In genomic region chr13:42996188-42996587, GRCm38 (mm10) we compare ENCODE assay signal across 31 mouse cellular contexts.
A peak's percentile ranks its signal among the peaks of the same experiment; 100 is the strongest.
DNase-seq lines count a peak whose midpoint lies in the region; ATAC-seq and TF ChIP-seq lines count a peak whose summit lies in the region.
"Had no signal": no experiment of that assay in that cellular context is flagged by ENCODE, and none has a peak within 500 bp of the region (broad histone marks: within the 10 kb centered on the region; RNA-seq: fewer than 3 reads in every experiment).

No protein-coding gene starts in this region.

- H3K27ac ChIP-seq in neural tube, embryonic 13.5 days (replicated peaks): peak overlapping the region; percentile 38; the same call in 1 of the 2 replicates
- H3K27ac ChIP-seq: gastrocnemius, adult 2 months; hindbrain, embryonic 14.5 days; liver, embryonic 14.5 days; neural tube, embryonic 12.5 days; stomach, postnatal 0 days had no signal

- H3K4me3 ChIP-seq in neural tube, embryonic 13.5 days: no peak overlapping the region
- H3K4me3 ChIP-seq: gastrocnemius, adult 2 months; heart, embryonic 12.5 days; neural tube, embryonic 12.5 days had no signal

- H3K4me1 ChIP-seq in neural tube, embryonic 13.5 days (replicated peaks): peaks cover 9% of the 10 kb centered on the region
- H3K4me1 ChIP-seq: neural tube, embryonic 12.5 days had no signal

- DNase-seq in frontal cortex, postnatal 14 days (ENCODE audit: low spot score in 2 of 2): no peak
- no peak for DNase-seq in neural tube, embryonic 10.5 days (ENCODE audit: extremely low spot score, low spot score)
- peak; percentile 45 for DNase-seq in brain, embryonic 14.5 days (ENCODE audit: low read depth)
- no peak for DNase-seq in heart, postnatal 4 days
- DNase-seq in left cerebral cortex, adult 11 months (ENCODE audit: low spot score): no peak
- DNase-seq: adrenal gland, adult 2 months; adrenal gland, postnatal 36 days; cerebellum, adult 9-10 months; cerebellum, postnatal 36 days; gastrocnemius, adult 2 months; gastrocnemius, postnatal 36 days; heart, adult 18-20 months; layer of hippocampus, adult 9-11 months; liver; lung, adult 2 months; lung, postnatal 10 days; midbrain, embryonic 14.5 days; right cerebral cortex, adult 18-20 months; spleen, adult 18-20 months; thymus, adult 2 months; thymus, postnatal 36 days had no signal

- no peaks in the 10 kb centered on the region for H3K36me3 ChIP-seq in neural tube, embryonic 13.5 days
- H3K36me3 ChIP-seq: heart, embryonic 12.5 days; neural tube, embryonic 12.5 days had no signal

- TF ChIP-seq POLR2A in brain, embryonic 14.5 days (IDR thresholded peaks at IDR 0.05; ENCODE audit: borderline replicate concordance, extremely low read depth, insufficient read depth, insufficient read length, poor library complexity, severe bottlenecking): no peak

- no peak overlapping the region for H3K9ac ChIP-seq in neural tube, embryonic 13.5 days
- H3K9ac ChIP-seq: heart, embryonic 12.5 days; hindbrain, embryonic 14.5 days; liver, embryonic 14.5 days; neural tube, embryonic 12.5 days had no signal

- 39% methylated on average over 4 of the region's 4 CpGs for WGBS in neural tube, embryonic 13.5 days

- no peaks in the 10 kb centered on the region for H3K27me3 ChIP-seq in neural tube, embryonic 13.5 days
- H3K27me3 ChIP-seq: heart, embryonic 12.5 days; neural tube, embryonic 12.5 days had no signal

- ATAC-seq in frontal cortex, adult (ENCODE audit: low TSS enrichment): peak; percentile 72
- ATAC-seq in neural tube, embryonic 13.5 days (ENCODE audit: low read depth): peak; percentile 63; the same call in 1 of the 2 replicates
- ATAC-seq: activated CD4-positive, CD25-positive, alpha-beta regulatory T cell, adult 4 months; CD4-positive, CD25-positive, alpha-beta regulatory T cell, adult 4 months; intestine, postnatal 0 days had no signal

- no peak for TF ChIP-seq CTCF in brain, embryonic 14.5 days (IDR thresholded peaks at IDR 0.05; ENCODE audit: borderline replicate concordance, extremely low read depth, insufficient read depth, insufficient read length)

- no peak overlapping the region for H3K4me2 ChIP-seq in neural tube, embryonic 13.5 days
- H3K4me2 ChIP-seq: heart, embryonic 12.5 days; hindbrain, embryonic 14.5 days; neural tube, embryonic 12.5 days had no signal

- 0 out of 2 replicates have a peak, but pooled peaks cover 3% of the 10 kb centered on the region for H3K9me3 ChIP-seq in neural tube, embryonic 13.5 days
- H3K9me3 ChIP-seq: neural tube, embryonic 12.5 days had no signal
